Mouse (Mus musculus): ENCODE results near the gene Fhit. TPM values are rescaled to one million over a fixed set of nuclear protein-coding genes. Genes with fewer than 3 reads are reported as not detected.

The Fhit gene
- polyA plus RNA-seq, 1 experiment = not detected

- H3K4me3 ChIP-seq (replicated peaks; ENCODE audit: control insufficient read depth, low read depth, low read length) = no peak overlapping the region
- 73% methylated on average over 1 of the region's 1 CpGs for WGBS
- H3K27ac ChIP-seq (ENCODE audit: control insufficient read depth, insufficient read depth, low read depth, low read length, poor library complexity) = no peak overlapping the region
- H3K4me1 ChIP-seq (ENCODE audit: control insufficient read depth, insufficient read depth, low read length) = no peaks in the 10 kb centered on the region
- TF ChIP-seq POLR2A (IDR thresholded peaks at IDR 0.05; ENCODE audit: borderline replicate concordance, control insufficient read depth, low read depth, low read length) (no peak), CTCF (IDR thresholded peaks at IDR 0.05; ENCODE audit: control insufficient read depth, insufficient read depth, low read length) (no peak)
These were observed 817.8 kb downstream of the Fhit start for GRCm38 (mm10) chr14:10344064-10344463.

GRCm38 (mm10) chr14:10316764-10317163, 845.1 kb downstream of the Fhit start:
- H3K4me1 ChIP-seq (ENCODE audit: control insufficient read depth, insufficient read depth, low read length) = no peaks in the 10 kb centered on the region
- whole genome bisulfite sequencing = 81% methylated on average over 3 of the region's 3 CpGs
- TF ChIP-seq POLR2A (IDR thresholded peaks at IDR 0.05; ENCODE audit: borderline replicate concordance, control insufficient read depth, low read depth, low read length) (no peak), CTCF (IDR thresholded peaks at IDR 0.05; ENCODE audit: control insufficient read depth, insufficient read depth, low read length) (no peak)
- no peak overlapping the region for H3K4me3 ChIP-seq (replicated peaks; ENCODE audit: control insufficient read depth, low read depth, low read length)
- H3K27ac ChIP-seq (ENCODE audit: control insufficient read depth, insufficient read depth, low read depth, low read length, poor library complexity) = no peak overlapping the region

- 15% methylated on average over 1 of the region's 1 CpGs for WGBS
- Histone ChIP-seq H3K4me1 (ENCODE audit: control insufficient read depth, insufficient read depth, low read length) (no peaks in the 10 kb centered on the region), H3K27ac (ENCODE audit: control insufficient read depth, insufficient read depth, low read depth, low read length, poor library complexity) (no peak overlapping the region), H3K4me3 (replicated peaks; ENCODE audit: control insufficient read depth, low read depth, low read length) (no peak overlapping the region)
- TF ChIP-seq POLR2A (IDR thresholded peaks at IDR 0.05; ENCODE audit: borderline replicate concordance, control insufficient read depth, low read depth, low read length) (no peak), CTCF (IDR thresholded peaks at IDR 0.05; ENCODE audit: control insufficient read depth, insufficient read depth, low read length) (no peak)
These were observed 849.6 kb downstream of the Fhit start for GRCm38 (mm10) chr14:10312190-10312589.

GRCm38 (mm10) chr14:10305286-10305685, 856.5 kb downstream of the Fhit start:
- no peak for TF ChIP-seq CTCF (IDR thresholded peaks at IDR 0.05; ENCODE audit: control insufficient read depth, insufficient read depth, low read length)
- H3K4me3 ChIP-seq (replicated peaks; ENCODE audit: control insufficient read depth, low read depth, low read length) = no peak overlapping the region
- no peaks in the 10 kb centered on the region; the same call in 1 of the 2 replicates for H3K4me1 ChIP-seq (ENCODE audit: control insufficient read depth, insufficient read depth, low read length)
- H3K27ac ChIP-seq (ENCODE audit: control insufficient read depth, insufficient read depth, low read depth, low read length, poor library complexity) = no peak overlapping the region

GRCm38 (mm10) chr14:10301497-10301896, 860.3 kb downstream of the Fhit start:
- WGBS = 58% methylated on average over 1 of the region's 1 CpGs
- TF ChIP-seq POLR2A (IDR thresholded peaks at IDR 0.05; ENCODE audit: borderline replicate concordance, control insufficient read depth, low read depth, low read length) = no peak
- Histone ChIP-seq H3K4me3 (replicated peaks; ENCODE audit: control insufficient read depth, low read depth, low read length) (no peak overlapping the region), H3K27ac (ENCODE audit: control insufficient read depth, insufficient read depth, low read depth, low read length, poor library complexity) (no peak overlapping the region), H3K4me1 (ENCODE audit: control insufficient read depth, insufficient read depth, low read length) (no peaks in the 10 kb centered on the region; the same call in 1 of the 2 replicates)

- no peaks in the 10 kb centered on the region; the same call in 1 of the 2 replicates for H3K4me1 ChIP-seq (ENCODE audit: control insufficient read depth, insufficient read depth, low read length)
- no peak overlapping the region for H3K27ac ChIP-seq (ENCODE audit: control insufficient read depth, insufficient read depth, low read depth, low read length, poor library complexity)
- 59% methylated on average over 3 of the region's 3 CpGs for WGBS
- no peak overlapping the region for H3K4me3 ChIP-seq (replicated peaks; ENCODE audit: control insufficient read depth, low read depth, low read length)
- no peak for TF ChIP-seq POLR2A (IDR thresholded peaks at IDR 0.05; ENCODE audit: borderline replicate concordance, control insufficient read depth, low read depth, low read length)
- no peak for TF ChIP-seq CTCF (IDR thresholded peaks at IDR 0.05; ENCODE audit: control insufficient read depth, insufficient read depth, low read length)
These were observed 860.9 kb downstream of the Fhit start for GRCm38 (mm10) chr14:10300914-10301313.

GRCm38 (mm10) chr14:10299030-10299429, 862.8 kb downstream of the Fhit start:
- no peak for TF ChIP-seq POLR2A (IDR thresholded peaks at IDR 0.05; ENCODE audit: borderline replicate concordance, control insufficient read depth, low read depth, low read length)
- no peak for TF ChIP-seq CTCF (IDR thresholded peaks at IDR 0.05; ENCODE audit: control insufficient read depth, insufficient read depth, low read length)
- 77% methylated on average over 2 of the region's 2 CpGs for WGBS
- H3K4me3 ChIP-seq (replicated peaks; ENCODE audit: control insufficient read depth, low read depth, low read length) = no peak overlapping the region
- H3K27ac ChIP-seq (ENCODE audit: control insufficient read depth, insufficient read depth, low read depth, low read length, poor library complexity) = no peak overlapping the region
- no peaks in the 10 kb centered on the region for H3K4me1 ChIP-seq (ENCODE audit: control insufficient read depth, insufficient read depth, low read length)

- Histone ChIP-seq H3K27ac (ENCODE audit: control insufficient read depth, insufficient read depth, low read depth, low read length, poor library complexity) (no peak overlapping the region), H3K4me1 (ENCODE audit: control insufficient read depth, insufficient read depth, low read length) (no peaks in the 10 kb centered on the region), H3K4me3 (replicated peaks; ENCODE audit: control insufficient read depth, low read depth, low read length) (no peak overlapping the region)
- WGBS = 30% methylated on average over 5 of the region's 5 CpGs
- TF ChIP-seq CTCF (IDR thresholded peaks at IDR 0.05; ENCODE audit: control insufficient read depth, insufficient read depth, low read length) (no peak), POLR2A (IDR thresholded peaks at IDR 0.05; ENCODE audit: borderline replicate concordance, control insufficient read depth, low read depth, low read length) (no peak)
These were observed 872.8 kb downstream of the Fhit start for GRCm38 (mm10) chr14:10289043-10289442.

GRCm38 (mm10) chr14:10286027-10286426, 875.8 kb downstream of the Fhit start:
- TF ChIP-seq POLR2A (IDR thresholded peaks at IDR 0.05; ENCODE audit: borderline replicate concordance, control insufficient read depth, low read depth, low read length) (no peak), CTCF (IDR thresholded peaks at IDR 0.05; ENCODE audit: control insufficient read depth, insufficient read depth, low read length) (no peak)
- no peaks in the 10 kb centered on the region for H3K4me1 ChIP-seq (ENCODE audit: control insufficient read depth, insufficient read depth, low read length)
- WGBS = 88% methylated on average over 6 of the region's 6 CpGs
- H3K27ac ChIP-seq (ENCODE audit: control insufficient read depth, insufficient read depth, low read depth, low read length, poor library complexity) = no peak overlapping the region
- H3K4me3 ChIP-seq (replicated peaks; ENCODE audit: control insufficient read depth, low read depth, low read length) = no peak overlapping the region

All from bone marrow, adult 2 months (tissue).